Mouse (Mus musculus): Measurements from ENCODE around the gene Parp1.

The Parp1 gene

GRCm38 (mm10) chr1:180568761-180569452 lies at the start of gene Parp1:
Gene Parp1 (plus strand): TSS chr1:180568924.
- peak; percentile 96 to 97 for DNase-seq

GRCm38 (mm10) chr1:180519520-180519919 lies 49.2 kb upstream of the Parp1 start:
- DNase-seq: no peak

- no peak for DNase-seq
These were observed 48.5 kb upstream of the Parp1 start for GRCm38 (mm10) chr1:180520190-180520589.

- no peak for DNase-seq
These were observed 45.4 kb upstream of the Parp1 start for GRCm38 (mm10) chr1:180523320-180523719.

- DNase-seq: no peak
These were observed 43.4 kb upstream of the Parp1 start for GRCm38 (mm10) chr1:180525301-180525700.

GRCm38 (mm10) chr1:180529847-180530246 lies 38.9 kb upstream of the Parp1 start:
- no peak for DNase-seq

- no peak for DNase-seq
These were observed 38.1 kb upstream of the Parp1 start for GRCm38 (mm10) chr1:180530457-180531263.

- no peak for DNase-seq
These were observed 36.1 kb upstream of the Parp1 start for GRCm38 (mm10) chr1:180532671-180533070.

GRCm38 (mm10) chr1:180536719-180537118 lies 32.0 kb upstream of the Parp1 start:
- DNase-seq: no peak

- DNase-seq: no peak
These were observed 27.5 kb upstream of the Parp1 start for GRCm38 (mm10) chr1:180541251-180541650.

GRCm38 (mm10) chr1:180541883-180542711 lies 26.6 kb upstream of the Parp1 start:
- no peak for DNase-seq

- DNase-seq: no peak
These were observed 25.9 kb upstream of the Parp1 start for GRCm38 (mm10) chr1:180542712-180543371.

- DNase-seq: no peak
These were observed 22.7 kb upstream of the Parp1 start for GRCm38 (mm10) chr1:180545918-180546545.

GRCm38 (mm10) chr1:180546798-180547750 lies 21.6 kb upstream of the Parp1 start:
- DNase-seq: no peak

- DNase-seq: peak; percentile 39 to 62
These were observed 20.7 kb upstream of the Parp1 start for GRCm38 (mm10) chr1:180547751-180548669.

- DNase-seq: no peak
These were observed 19.0 kb upstream of the Parp1 start for GRCm38 (mm10) chr1:180549539-180550308.

GRCm38 (mm10) chr1:180550770-180551169 lies 18.0 kb upstream of the Parp1 start:
- peak in 1 of 2 experiments; percentile 41 for DNase-seq

- no peak for DNase-seq
These were observed 11.8 kb upstream of the Parp1 start for GRCm38 (mm10) chr1:180556899-180557298.

GRCm38 (mm10) chr1:180559454-180559853 lies 9.3 kb upstream of the Parp1 start:
- no peak for DNase-seq
